Mouse (Mus musculus): Measurements from ENCODE around the gene Adam21. TPM values are rescaled to one million over a fixed set of nuclear protein-coding genes. Genes with fewer than 3 reads are reported as not detected.

Gene Adam21
- polyA plus RNA-seq (2014; fragmentation: Illumina TruSeq; extraction: RNeasy Lipid Tissue Mini Kit (QIAGEN cat#74804); ENCODE audit: low read depth, low replicate concordance) = not detected

DNA sequence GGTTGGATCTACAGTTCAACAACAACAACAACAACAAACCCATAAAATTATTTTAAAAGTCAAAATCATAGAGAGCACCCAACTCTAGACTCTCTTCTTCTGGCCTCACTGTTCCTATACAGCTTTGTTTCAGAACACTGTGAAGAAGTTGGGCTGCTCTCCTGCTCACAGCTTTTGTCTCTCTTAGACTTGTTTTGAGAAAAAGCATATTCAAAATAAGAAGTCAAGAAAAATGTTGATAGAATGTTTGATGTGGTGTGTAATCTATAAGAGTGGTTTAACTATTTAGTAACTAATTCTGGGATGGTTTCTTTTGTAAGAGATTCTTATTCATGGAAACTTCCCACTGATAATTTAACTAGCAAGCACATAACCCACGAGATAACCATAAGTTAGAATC lies at the start of gene Adam21:
TSS of gene Adam21 (minus strand) at position 101 of the 400 bp plus-strand sequence.

DNA sequence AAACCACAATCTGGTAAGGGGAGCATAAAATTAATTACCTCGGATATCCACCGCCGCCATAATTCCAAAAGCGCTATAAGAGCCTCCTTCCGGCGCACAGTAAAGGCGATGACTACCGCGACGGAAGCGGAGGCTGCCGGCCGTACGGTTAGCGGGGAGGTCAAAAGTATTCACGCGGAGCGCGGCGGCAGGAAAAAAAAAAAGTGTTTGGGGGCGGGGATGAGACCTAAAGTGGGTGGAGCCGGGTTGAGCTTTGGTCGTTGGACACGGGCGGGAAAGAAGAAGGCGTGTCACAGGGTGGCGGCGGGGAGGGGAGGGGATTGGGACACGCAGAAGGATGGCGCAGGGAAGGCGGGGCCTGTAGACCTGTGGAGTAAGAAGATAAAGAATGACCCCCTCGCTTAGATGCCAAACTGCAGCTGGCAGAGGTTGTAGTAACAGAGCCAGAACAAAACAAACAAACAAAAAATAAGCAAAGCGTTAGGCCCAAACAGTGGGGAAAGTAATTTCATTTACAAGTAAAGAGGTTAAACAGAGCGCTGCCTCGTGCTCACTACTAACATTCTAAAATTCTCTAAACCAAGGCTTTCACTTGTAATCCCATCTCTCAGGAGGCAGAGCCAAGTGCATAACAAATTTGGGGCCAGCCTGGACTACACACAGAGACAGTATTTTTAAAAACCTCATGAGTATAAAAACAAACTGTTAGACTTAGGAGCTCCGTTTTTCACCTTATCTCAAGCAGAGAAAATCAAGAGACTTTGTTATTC lies 26.8 kb upstream of the Adam21 start, which contains the start of gene Med6:
TSS of gene Med6 (minus strand) at position 107 of the 770 bp plus-strand sequence.

DNA sequence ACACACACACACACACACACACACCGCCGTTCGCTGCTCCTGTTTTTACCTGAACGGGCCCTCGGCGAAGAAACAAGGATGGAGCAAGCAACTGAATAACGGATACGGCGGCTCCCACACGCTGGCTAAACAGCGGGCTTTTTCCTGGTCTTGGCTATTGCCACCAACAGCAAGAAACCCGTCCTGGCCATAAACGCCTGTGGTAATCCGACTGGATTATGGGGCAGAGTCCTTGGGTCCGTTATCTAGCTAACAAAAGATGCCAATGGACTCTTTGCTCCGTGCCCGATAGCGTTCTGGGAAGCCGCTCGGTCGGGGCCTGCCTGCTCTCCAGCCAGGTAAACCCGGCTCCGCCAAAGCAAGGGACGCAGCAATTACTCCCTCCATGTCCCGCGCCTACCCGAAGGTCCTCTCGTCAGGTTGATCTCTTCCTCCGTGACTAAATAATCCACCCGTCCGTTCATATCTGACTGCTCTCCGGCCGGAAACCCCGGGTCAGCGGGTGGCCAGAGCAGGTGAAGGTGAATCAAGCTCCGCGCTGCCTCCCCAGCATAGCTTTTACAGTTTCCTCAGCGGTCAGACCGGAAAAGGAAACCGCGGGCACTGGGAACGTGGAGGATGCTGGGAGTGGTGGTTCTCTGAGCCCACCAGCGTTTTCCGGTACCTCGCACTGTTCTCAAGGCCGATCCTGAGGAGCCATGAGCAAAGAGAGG lies 35.8 kb downstream of the Adam21 start, which contains the start of the genes Gm20498 and Synj2bp:
TSS of gene Gm20498 (minus strand) at position 590 of the 713 bp plus-strand sequence.
TSS of gene Synj2bp (minus strand) at position 596 of the 713 bp plus-strand sequence.

Other genes with a start within 250 kb of the Adam21 start
- 0.70 TPM for gene Slc8a3, start 235.3 kb downstream of the Adam21 start, polyA plus RNA-seq (2014; fragmentation: Illumina TruSeq; extraction: RNeasy Lipid Tissue Mini Kit (QIAGEN cat#74804); ENCODE audit: low read depth, low replicate concordance)
- gene Gm4787, start 189.0 kb downstream of the Adam21 start, polyA plus RNA-seq (2014; fragmentation: Illumina TruSeq; extraction: RNeasy Lipid Tissue Mini Kit (QIAGEN cat#74804); ENCODE audit: low read depth, low replicate concordance) = 1.5 TPM
- gene Adam4, start 146.5 kb downstream of the Adam21 start, polyA plus RNA-seq (2014; fragmentation: Illumina TruSeq; extraction: RNeasy Lipid Tissue Mini Kit (QIAGEN cat#74804); ENCODE audit: low read depth, low replicate concordance) = 0.87 TPM
- gene Cox16, start 83.3 kb downstream of the Adam21 start, polyA plus RNA-seq (2014; fragmentation: Illumina TruSeq; extraction: RNeasy Lipid Tissue Mini Kit (QIAGEN cat#74804); ENCODE audit: low read depth, low replicate concordance) = 457 TPM
- gene Gm20498, start 35.6 kb downstream of the Adam21 start, polyA plus RNA-seq (2014; fragmentation: Illumina TruSeq; extraction: RNeasy Lipid Tissue Mini Kit (QIAGEN cat#74804); ENCODE audit: low read depth, low replicate concordance) = 23.0 TPM
- 173 TPM for gene Synj2bp, start 35.6 kb downstream of the Adam21 start, polyA plus RNA-seq (2014; fragmentation: Illumina TruSeq; extraction: RNeasy Lipid Tissue Mini Kit (QIAGEN cat#74804); ENCODE audit: low read depth, low replicate concordance)
- gene Med6, start 26.5 kb upstream of the Adam21 start, polyA plus RNA-seq (2014; fragmentation: Illumina TruSeq; extraction: RNeasy Lipid Tissue Mini Kit (QIAGEN cat#74804); ENCODE audit: low read depth, low replicate concordance) = 65.9 TPM
- 1.2 TPM for gene Ttc9, start 62.8 kb upstream of the Adam21 start, polyA plus RNA-seq (2014; fragmentation: Illumina TruSeq; extraction: RNeasy Lipid Tissue Mini Kit (QIAGEN cat#74804); ENCODE audit: low read depth, low replicate concordance)
- gene Map3k9, start 212.7 kb upstream of the Adam21 start, polyA plus RNA-seq (2014; fragmentation: Illumina TruSeq; extraction: RNeasy Lipid Tissue Mini Kit (QIAGEN cat#74804); ENCODE audit: low read depth, low replicate concordance) = 0.17 TPM

Data from adrenal gland, adult 10 weeks (tissue).